Mouse (Mus musculus) neural tube, embryonic 13.5 days (tissue): ENCODE results near the gene Lama4. TPM values are rescaled to one million over a fixed set of nuclear protein-coding genes. Genes with fewer than 3 reads are reported as not detected.

Source experiments
- ATAC-seq: fragments of 200-750 bp; cut with Nextera tagmentation; 2 replicates; pipeline ENCODE4 v1.8.0; 2017; ENCODE audit warnings: low read depth, mild to moderate bottlenecking, moderate TSS enrichment, moderate library complexity
- H3K27ac ChIP-seq: fragments of 300-500 bp; sonication (generic); replicated peaks from 2 replicates; pipeline ENCODE4 v1.5.1; 2015; ENCODE audit warnings: moderate library complexity, mild to moderate bottlenecking, inconsistent platforms
- H3K27me3 ChIP-seq: fragments of 300-500 bp; sonication (generic); 2 replicates; pipeline ENCODE4 v1.6.1; 2015; ENCODE audit warnings: mild to moderate bottlenecking, inconsistent platforms
- H3K36me3 ChIP-seq: fragments of 300-500 bp; sonication (generic); 2 replicates; pipeline ENCODE4 v1.6.1; 2015; ENCODE audit warnings: mild to moderate bottlenecking, inconsistent platforms
- H3K4me1 ChIP-seq: fragments of 300-500 bp; sonication (generic); replicated peaks from 2 replicates; pipeline ENCODE4 v1.6.1; 2015; ENCODE audit warnings: inconsistent platforms
- H3K4me2 ChIP-seq: fragments of 300-500 bp; sonication (generic); 2 replicates; pipeline ENCODE4 v1.6.1; 2015; ENCODE audit warnings: inconsistent platforms, mild to moderate bottlenecking, moderate library complexity
- H3K4me3 ChIP-seq: fragments of 300-500 bp; sonication (generic); 2 replicates; pipeline ENCODE4 v1.5.1; 2015; ENCODE audit warnings: mild to moderate bottlenecking, inconsistent platforms
- H3K9ac ChIP-seq: fragments of 300-500 bp; sonication (generic); 2 replicates; pipeline ENCODE4 v1.6.1; 2015; ENCODE audit warnings: moderate library complexity, mild to moderate bottlenecking, inconsistent platforms
- H3K9me3 ChIP-seq: fragments of 300-500 bp; sonication (generic); 2 replicates; pipeline ENCODE4 v1.6.1; 2016; ENCODE audit warnings: inconsistent platforms
- WGBS: fragments of 180-500 bp; shearing (Covaris S2); methylation state at CpG from one replicate; pipeline ENCODE4 v1.1.7; 2015; 5-methylcytosine and 5-hydroxymethylcytosine counted together
- polyA plus RNA-seq: library from polyadenylated mRNA; unstranded; fragments of >200 nt; fragmentation: Nextera tagmentation; extraction: Ambion mirVana; gene quantifications from 2 replicates; pipeline ENCODE4 v1.2.1, GENCODE M21; 2015

The Lama4 gene
- polyA plus RNA-seq, 1 experiment from 2014 or later: 36.7 TPM

DNA sequence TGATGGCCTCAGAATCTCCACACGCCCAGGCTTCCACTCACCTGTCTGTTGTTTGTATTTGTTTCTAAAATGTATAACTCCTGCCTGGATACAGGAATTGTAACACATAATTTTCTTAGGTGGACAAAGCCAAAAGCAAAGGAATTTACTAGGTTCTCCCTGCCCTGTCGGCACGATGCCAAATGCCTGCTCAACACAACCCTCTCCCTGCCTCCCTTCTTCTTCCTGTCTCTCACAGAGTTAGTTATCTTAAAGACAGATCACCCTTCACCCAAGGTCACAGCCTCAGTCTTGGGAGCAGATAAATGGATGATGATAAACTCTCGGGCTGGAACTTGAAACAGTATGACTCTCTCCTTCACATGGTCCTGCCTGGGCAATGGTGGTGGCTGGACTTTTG lies 35.6 kb downstream of the Lama4 start:
- no peaks in the 10 kb centered on the region for H3K36me3 ChIP-seq
- no peak overlapping the region for H3K27ac ChIP-seq
- no peak overlapping the region for H3K4me3 ChIP-seq
- H3K4me2 ChIP-seq: no peak overlapping the region
- WGBS: 89% methylated on average over 4 of the region's 4 CpGs
- no peaks in the 10 kb centered on the region for H3K9me3 ChIP-seq
- no peak overlapping the region for H3K9ac ChIP-seq
- no peaks in the 10 kb centered on the region for H3K27me3 ChIP-seq
- ATAC-seq: no peak
- H3K4me1 ChIP-seq: no peaks in the 10 kb centered on the region; the same call in 1 of the 2 replicates

DNA sequence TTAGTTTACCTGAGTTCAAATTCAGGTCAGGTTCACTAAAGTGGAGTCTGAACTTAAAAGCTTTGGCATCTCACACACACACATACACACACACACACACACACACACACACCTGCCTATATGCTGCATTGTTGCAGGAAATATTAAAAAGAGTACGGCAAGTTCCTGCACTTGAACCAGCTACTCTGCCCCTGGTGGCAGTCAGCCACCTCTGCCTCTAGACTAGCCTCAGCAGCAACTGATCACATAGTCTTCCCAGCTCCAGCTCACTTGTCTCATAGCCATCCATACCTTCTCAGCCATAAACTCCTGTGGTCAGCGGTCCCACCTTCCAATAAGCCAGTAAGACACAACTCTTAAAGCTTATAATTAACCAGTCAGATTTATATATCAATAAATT lies 37.2 kb downstream of the Lama4 start:
- Histone ChIP-seq H3K9ac (no peak overlapping the region), H3K9me3 (no peaks in the 10 kb centered on the region), H3K36me3 (0 out of 2 replicates have a peak, but pooled peaks cover 3% of the 10 kb centered on the region), H3K4me3 (no peak overlapping the region), H3K27me3 (no peaks in the 10 kb centered on the region), H3K4me2 (no peak overlapping the region), H3K27ac (no peak overlapping the region), H3K4me1 (no peaks in the 10 kb centered on the region; the same call in 1 of the 2 replicates)
- WGBS: 78% methylated on average over 2 of the region's 2 CpGs
- ATAC-seq: no peak

DNA sequence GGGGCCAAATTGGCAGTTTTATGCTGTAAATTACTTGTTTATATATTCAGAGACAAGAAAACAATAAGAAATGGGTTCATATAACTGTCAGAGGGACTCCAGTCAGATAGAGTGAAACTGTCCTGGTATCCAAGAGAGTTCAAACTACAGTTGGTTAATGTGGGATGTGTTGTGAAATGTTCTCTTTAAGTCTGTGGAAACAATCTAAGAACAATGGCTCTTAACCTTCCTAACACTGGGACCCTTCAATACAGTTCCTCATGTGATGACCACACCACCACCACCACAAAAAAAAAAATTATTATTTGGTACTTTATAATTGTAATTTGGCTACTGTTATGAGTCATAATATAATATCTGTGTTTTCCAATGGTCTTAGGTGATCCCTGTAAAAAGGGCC lies 38.2 kb downstream of the Lama4 start:
- Histone ChIP-seq H3K9ac (no peak overlapping the region), H3K4me3 (no peak overlapping the region), H3K27ac (no peak overlapping the region)

DNA sequence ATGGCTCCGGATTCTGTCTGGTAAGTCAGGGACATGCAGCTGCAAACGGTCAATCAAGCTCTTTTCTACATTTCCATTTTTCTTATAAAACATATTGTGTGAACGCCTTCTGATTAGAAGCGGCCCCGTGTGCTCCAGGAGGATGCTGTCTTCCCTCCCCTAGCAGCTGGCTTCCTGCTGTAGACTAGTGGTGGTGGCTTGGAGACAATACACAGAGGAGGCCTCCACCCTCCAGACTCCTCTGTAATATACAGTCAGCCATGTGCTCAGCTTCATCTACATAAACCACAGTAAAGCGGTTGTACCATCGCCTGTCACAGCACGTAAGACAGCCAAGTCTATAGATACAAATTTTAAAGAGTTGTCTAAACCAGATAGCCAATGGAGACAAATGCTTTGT lies 40.2 kb downstream of the Lama4 start:
- Histone ChIP-seq H3K9ac (no peak overlapping the region), H3K4me3 (no peak overlapping the region), H3K36me3 (0 out of 2 replicates have a peak, but pooled peaks cover 3% of the 10 kb centered on the region), H3K4me1 (no peaks in the 10 kb centered on the region; the same call in 1 of the 2 replicates), H3K27me3 (no peaks in the 10 kb centered on the region), H3K9me3 (no peaks in the 10 kb centered on the region), H3K4me2 (no peak overlapping the region), H3K27ac (no peak overlapping the region)
- 81% methylated on average over 8 of the region's 8 CpGs for WGBS
- peak; percentile 53; the same call in 1 of the 2 replicates for ATAC-seq

More for the DNA sequence above, 38.2 kb downstream of the Lama4 start:
- H3K27me3 ChIP-seq: no peaks in the 10 kb centered on the region
- no peaks in the 10 kb centered on the region for H3K9me3 ChIP-seq
- H3K36me3 ChIP-seq: 0 out of 2 replicates have a peak, but pooled peaks cover 3% of the 10 kb centered on the region
- no peak for ATAC-seq
- no peak overlapping the region for H3K4me2 ChIP-seq
- H3K4me1 ChIP-seq: no peaks in the 10 kb centered on the region; the same call in 1 of the 2 replicates

DNA sequence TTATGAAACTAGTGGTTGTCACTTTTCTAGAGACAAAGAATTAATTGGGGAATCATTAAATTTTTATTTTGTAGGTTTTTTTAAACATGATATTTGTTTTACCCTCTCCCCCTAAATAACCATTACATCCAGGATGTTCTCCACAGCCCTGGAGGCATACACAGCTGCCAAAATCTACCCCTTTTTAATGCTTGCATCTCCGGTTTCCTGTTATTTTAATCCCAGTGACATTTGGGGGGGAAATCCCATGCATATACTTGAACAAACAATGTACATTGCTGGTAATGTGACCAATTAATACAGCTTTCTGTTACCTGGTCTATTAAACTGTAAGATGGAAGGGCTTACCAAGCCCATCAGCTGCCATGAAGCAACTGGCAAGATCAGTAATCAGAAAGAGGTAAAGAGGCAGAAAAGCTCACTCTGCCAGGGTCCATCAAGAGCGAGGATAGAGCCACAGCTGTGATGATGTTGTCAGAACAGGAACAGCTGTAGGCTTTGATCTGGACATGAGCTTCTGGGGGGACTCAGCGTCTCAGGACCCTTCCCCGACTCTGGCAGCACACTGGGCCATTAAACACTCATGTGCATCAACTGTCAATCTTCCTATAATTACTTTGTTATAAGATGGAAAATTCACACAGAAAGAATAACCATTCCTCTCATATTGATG lies 41.3 kb downstream of the Lama4 start:
- no peak for ATAC-seq

DNA sequence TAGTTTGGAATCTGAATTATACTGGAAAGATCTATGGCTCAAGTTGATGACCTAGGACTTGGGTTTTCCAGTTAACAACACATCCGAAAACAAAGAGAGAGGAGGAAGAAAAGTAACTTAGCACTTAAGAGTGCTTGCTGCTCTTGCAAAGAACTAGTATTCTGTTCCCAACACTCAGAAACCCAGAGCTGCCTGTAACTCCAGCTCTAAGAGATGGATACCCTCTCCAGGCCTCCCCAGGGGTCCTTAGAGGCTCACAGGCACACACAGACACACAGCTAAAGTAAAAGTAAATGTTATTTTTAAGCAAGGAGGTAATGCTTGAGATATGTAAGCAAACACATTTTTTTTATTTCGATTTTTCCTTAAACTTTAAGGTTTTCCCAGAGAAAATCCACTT lies 49.5 kb downstream of the Lama4 start:
- no peaks in the 10 kb centered on the region; the same call in 1 of the 2 replicates for H3K36me3 ChIP-seq
- WGBS: 77% methylated on average over 2 of the region's 2 CpGs

More for the DNA sequence above, 41.3 kb downstream of the Lama4 start:
- Histone ChIP-seq H3K27me3 (no peaks in the 10 kb centered on the region), H3K27ac (no peak overlapping the region), H3K4me1 (no peaks in the 10 kb centered on the region; the same call in 1 of the 2 replicates), H3K4me2 (no peak overlapping the region), H3K9me3 (no peaks in the 10 kb centered on the region), H3K9ac (no peak overlapping the region), H3K4me3 (no peak overlapping the region), H3K36me3 (0 out of 2 replicates have a peak, but pooled peaks cover 3% of the 10 kb centered on the region)
- WGBS: 45% methylated on average over 4 of the region's 4 CpGs

DNA sequence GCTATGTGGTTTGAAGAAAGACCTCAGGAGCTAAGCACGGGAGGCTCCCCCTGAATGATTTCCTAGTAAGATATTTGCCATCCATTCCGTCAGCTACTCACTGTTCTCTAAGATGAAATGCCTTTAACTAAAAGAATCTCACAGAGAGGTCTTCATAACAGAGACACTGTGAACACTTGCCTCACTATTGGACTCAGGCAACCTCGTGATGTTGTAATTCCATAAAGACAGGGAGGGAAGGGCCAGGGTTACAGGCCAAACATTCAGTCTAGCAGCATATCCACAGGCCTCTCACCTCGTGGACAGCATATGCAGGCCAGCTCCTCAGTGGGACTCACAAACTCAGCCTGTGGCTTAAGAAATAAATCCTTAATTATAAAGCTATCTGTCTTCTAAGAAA lies 52.7 kb downstream of the Lama4 start:
- no peaks in the 10 kb centered on the region for H3K27me3 ChIP-seq
- H3K9me3 ChIP-seq: no peaks in the 10 kb centered on the region
- no peak overlapping the region for H3K4me3 ChIP-seq
- 70% methylated on average over 4 of the region's 4 CpGs for WGBS
- no peak overlapping the region for H3K9ac ChIP-seq
- H3K4me1 ChIP-seq: no peaks in the 10 kb centered on the region
- H3K4me2 ChIP-seq: no peak overlapping the region
- ATAC-seq: no peak
- H3K36me3 ChIP-seq: no peaks in the 10 kb centered on the region; the same call in 1 of the 2 replicates
- no peak overlapping the region for H3K27ac ChIP-seq

More for the DNA sequence above, 49.5 kb downstream of the Lama4 start:
- H3K4me2 ChIP-seq: no peak overlapping the region
- no peak for ATAC-seq
- H3K9me3 ChIP-seq: no peaks in the 10 kb centered on the region
- no peak overlapping the region for H3K27ac ChIP-seq
- no peak overlapping the region for H3K4me3 ChIP-seq
- no peaks in the 10 kb centered on the region for H3K27me3 ChIP-seq
- H3K9ac ChIP-seq: no peak overlapping the region
- no peaks in the 10 kb centered on the region for H3K4me1 ChIP-seq

DNA sequence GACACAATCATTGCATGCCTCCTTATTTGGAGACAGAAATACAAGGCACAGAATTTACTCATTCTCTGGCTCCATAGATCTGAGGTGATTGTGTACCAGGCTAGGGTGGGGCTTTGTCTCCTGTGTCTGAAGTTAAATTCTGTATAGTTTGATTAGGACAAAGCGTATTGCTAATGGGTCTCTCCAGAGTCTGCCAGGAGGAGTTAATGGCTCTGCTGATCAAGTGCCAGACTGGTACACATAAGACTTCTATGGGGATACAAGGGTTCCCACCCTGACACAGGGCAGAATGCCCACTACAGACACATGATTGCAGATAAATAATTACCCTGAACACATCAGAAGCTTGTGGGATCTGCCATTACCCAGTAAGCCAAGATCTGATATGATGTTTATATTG lies 53.3 kb downstream of the Lama4 start:
- ATAC-seq: peak; percentile 36; the same call in 1 of the 2 replicates
- no peak overlapping the region for H3K4me3 ChIP-seq
- no peaks in the 10 kb centered on the region for H3K36me3 ChIP-seq
- no peak overlapping the region for H3K4me2 ChIP-seq
- no peaks in the 10 kb centered on the region for H3K27me3 ChIP-seq
- H3K4me1 ChIP-seq: no peaks in the 10 kb centered on the region
- no peaks in the 10 kb centered on the region for H3K9me3 ChIP-seq
- H3K27ac ChIP-seq: no peak overlapping the region
- no peak overlapping the region for H3K9ac ChIP-seq
- WGBS: 75% methylated on average over 1 of the region's 1 CpGs

DNA sequence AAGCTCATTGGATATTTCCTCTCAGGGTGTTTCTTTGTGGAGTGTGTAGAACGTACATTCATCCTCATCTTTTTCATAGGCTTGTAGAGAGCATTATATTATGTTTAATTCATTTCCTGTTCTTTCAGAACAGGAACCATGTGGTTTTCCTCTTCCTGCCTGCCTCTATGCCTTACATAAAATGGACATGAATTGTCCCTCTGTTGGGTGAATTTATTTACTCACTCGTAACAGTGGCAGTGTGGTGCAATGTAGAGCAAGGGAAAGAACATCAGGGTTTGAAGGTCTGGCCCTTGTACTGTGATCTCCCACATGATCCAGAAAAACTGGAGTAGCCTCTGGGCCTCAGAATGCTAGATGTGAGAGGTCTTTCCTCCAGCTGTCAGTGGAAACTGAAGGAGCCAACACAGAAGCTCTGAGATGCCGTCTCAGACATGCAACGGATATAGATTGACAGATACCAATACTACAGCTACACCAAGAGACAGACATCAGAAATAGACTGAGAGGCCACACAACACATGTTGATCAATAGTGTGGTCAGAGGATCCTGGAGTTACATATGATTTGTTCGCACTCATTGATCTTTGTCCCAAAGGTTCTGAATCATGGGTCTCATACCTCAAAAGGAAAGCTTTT lies 58.4 kb downstream of the Lama4 start:
- no peak overlapping the region for H3K9ac ChIP-seq
- no peak overlapping the region for H3K4me3 ChIP-seq
- no peaks in the 10 kb centered on the region for H3K9me3 ChIP-seq
- no peak for ATAC-seq
- H3K4me1 ChIP-seq: peaks cover 7% of the 10 kb centered on the region; the same call in 1 of the 2 replicates
- H3K27ac ChIP-seq: no peak overlapping the region
- H3K4me2 ChIP-seq: no peak overlapping the region
- H3K36me3 ChIP-seq: no peaks in the 10 kb centered on the region
- H3K27me3 ChIP-seq: no peaks in the 10 kb centered on the region
- 82% methylated on average over 5 of the region's 5 CpGs for WGBS

DNA sequence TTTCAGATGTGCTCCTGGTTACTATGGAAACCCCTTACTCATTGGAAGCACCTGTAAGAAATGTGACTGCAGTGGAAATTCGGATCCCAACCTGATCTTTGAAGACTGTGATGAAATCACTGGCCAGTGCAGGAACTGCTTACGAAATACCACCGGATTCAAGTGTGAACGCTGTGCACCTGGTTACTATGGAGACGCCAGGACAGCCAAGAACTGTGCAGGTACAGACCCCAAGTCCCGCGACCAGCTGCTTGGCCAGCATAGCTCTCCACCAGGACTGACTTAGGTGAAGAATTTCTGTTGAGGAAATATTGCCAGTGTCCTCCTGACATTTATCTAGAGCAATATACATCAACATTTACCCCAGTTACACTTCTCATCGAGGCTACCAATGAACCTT lies 61.2 kb downstream of the Lama4 start:
- no peaks in the 10 kb centered on the region for H3K27me3 ChIP-seq
- no peak overlapping the region for H3K4me3 ChIP-seq
- H3K4me2 ChIP-seq: no peak overlapping the region
- H3K4me1 ChIP-seq: peaks cover 18% of the 10 kb centered on the region; the same call in 1 of the 2 replicates
- H3K9ac ChIP-seq: no peak overlapping the region
- no peak overlapping the region for H3K27ac ChIP-seq
- no peak for ATAC-seq
- no peaks in the 10 kb centered on the region for H3K36me3 ChIP-seq
- WGBS: 90% methylated on average over 8 of the region's 8 CpGs
- H3K9me3 ChIP-seq: no peaks in the 10 kb centered on the region

DNA sequence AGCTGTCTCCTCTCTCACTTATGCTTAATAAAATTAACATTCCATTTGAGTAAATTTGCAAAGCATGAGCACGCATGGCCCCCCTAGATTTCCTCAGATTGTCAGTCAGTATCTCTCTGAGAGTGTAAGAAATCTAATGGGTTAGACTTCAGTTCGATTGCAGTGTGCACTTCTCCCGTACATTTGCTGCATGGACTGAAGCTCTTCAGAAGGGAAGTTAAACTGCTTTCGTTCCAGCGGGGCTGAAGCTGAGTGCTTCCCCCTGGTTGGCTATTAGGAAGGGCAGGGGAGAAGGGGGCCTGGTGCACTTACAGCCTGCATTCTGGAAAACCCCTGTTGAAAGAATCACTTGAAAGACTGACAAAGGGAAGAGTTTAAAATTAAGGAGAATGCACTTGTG lies 61.7 kb downstream of the Lama4 start:
- Histone ChIP-seq H3K9ac (no peak overlapping the region), H3K4me2 (no peak overlapping the region), H3K9me3 (no peaks in the 10 kb centered on the region), H3K4me3 (no peak overlapping the region), H3K27me3 (no peaks in the 10 kb centered on the region), H3K36me3 (no peaks in the 10 kb centered on the region), H3K4me1 (peaks cover 18% of the 10 kb centered on the region; the same call in 1 of the 2 replicates), H3K27ac (no peak overlapping the region)
- no peak for ATAC-seq
- 74% methylated on average over 5 of the region's 5 CpGs for WGBS

DNA sequence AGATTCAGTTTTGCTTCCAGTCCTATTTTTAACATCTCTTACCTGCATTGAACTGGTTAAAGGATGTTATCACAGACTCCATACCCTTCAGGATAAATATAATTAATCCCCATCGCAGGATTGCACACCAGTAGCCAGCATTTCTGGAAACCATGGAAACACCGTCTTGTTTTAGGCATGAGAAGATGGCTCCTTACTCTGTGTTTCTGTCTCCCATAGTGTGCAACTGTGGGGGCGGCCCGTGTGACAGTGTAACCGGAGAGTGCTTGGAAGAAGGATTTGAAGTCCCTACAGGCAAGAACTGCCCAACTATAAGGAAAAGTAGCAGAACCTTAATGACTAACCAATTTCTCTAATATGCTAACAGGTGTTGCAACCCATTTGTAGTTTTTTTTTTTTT lies 63.1 kb downstream of the Lama4 start:
- Histone ChIP-seq H3K4me2 (no peak overlapping the region), H3K4me3 (no peak overlapping the region), H3K4me1 (peaks cover 18% of the 10 kb centered on the region; the same call in 1 of the 2 replicates), H3K9ac (no peak overlapping the region), H3K27ac (no peak overlapping the region), H3K27me3 (no peaks in the 10 kb centered on the region), H3K36me3 (no peaks in the 10 kb centered on the region), H3K9me3 (no peaks in the 10 kb centered on the region)
- 78% methylated on average over 5 of the region's 5 CpGs for WGBS
- ATAC-seq: no peak
